29 mouse cellular contexts compared by ENCODE assay signal in the genomic region with DNA sequence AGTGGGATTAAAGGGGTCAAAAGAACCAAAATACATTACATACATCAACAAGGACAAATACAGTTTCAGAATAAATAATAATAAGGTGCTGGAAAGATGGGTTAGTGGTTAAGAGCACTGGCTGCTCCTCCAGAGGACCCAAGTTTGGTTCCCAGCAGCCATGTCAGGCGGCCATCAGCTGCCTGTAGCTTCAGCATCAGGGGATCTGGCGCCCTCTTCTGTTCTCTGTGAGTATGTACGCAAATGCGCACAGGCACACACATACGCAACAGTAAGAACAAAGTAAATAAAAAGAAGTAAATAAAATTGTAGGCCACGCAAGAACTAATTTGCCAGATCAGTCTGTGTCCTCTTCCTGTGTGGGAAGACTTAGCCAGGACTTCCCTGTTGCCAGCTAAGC. TPM values are rescaled to one million over a fixed set of nuclear protein-coding genes. Genes with fewer than 3 reads are reported as not detected.
A peak's percentile ranks its signal among the peaks of the same experiment; 100 is the strongest.
DNase-seq lines count a peak whose midpoint lies in the region; ATAC-seq and TF ChIP-seq lines count a peak whose summit lies in the region.
"Had no signal": no experiment of that assay in that cellular context is flagged by ENCODE, and none has a peak within 500 bp of the region (broad histone marks: within the 10 kb centered on the region; RNA-seq: fewer than 3 reads in every experiment).

No protein-coding gene starts in this region.

- DNase-seq in hindbrain, postnatal 0 days (ENCODE audit: low spot score), result no peak
- no peak for DNase-seq in hindbrain, embryonic 14.5 days (ENCODE audit: low spot score)
- no peak for DNase-seq in testis, postnatal 14 days (ENCODE audit: low spot score)
- peak; percentile 11 for DNase-seq in c-Kit-positive CD71-positive TER-119-positive erythroid progenitor cells, embryonic 14.5 days (ENCODE audit: low spot score)
- DNase-seq in cerebellum, adult 18-20 months, result no peak
- no peak for DNase-seq in natural killer cell, adult 2 months (ENCODE audit: low spot score in 2 of 2)
- DNase-seq in cerebellum, postnatal 14 days, result no peak
- DNase-seq: adrenal gland, postnatal 25 days; cerebellum, adult 9-10 months; gastrocnemius, postnatal 10 days; heart, adult 18-20 months; heart, postnatal 4 days; kidney, adult 8-10 months; kidney, postnatal 25 days; left cerebral cortex, postnatal 4 days; liver, embryonic 13.5 days; lung, postnatal 10 days; right cerebral cortex, postnatal 4 days; thymus, postnatal 36 days had no signal

- no peak overlapping the region for H3K4me2 ChIP-seq in hindbrain, postnatal 0 days (ENCODE audit: low read depth, low read length)
- H3K4me2 ChIP-seq in hindbrain, embryonic 14.5 days (replicated peaks), result no peak overlapping the region
- H3K4me2 ChIP-seq: embryonic facial prominence, embryonic 12.5 days; liver, embryonic 13.5 days; midbrain, embryonic 15.5 days had no signal

- peak; percentile 19 for TF ChIP-seq CTCF in hindbrain, postnatal 0 days (IDR thresholded peaks at IDR 0.05; ENCODE audit: low read depth)
- TF ChIP-seq CTCF in testis, adult 2 months (IDR thresholded peaks at IDR 0.05; ENCODE audit: control insufficient read depth, insufficient read depth, insufficient replicate concordance, low read depth, low read length), result peak; percentile 57; the same call in 1 of the 2 replicates

- no peak overlapping the region for H3K27ac ChIP-seq in hindbrain, postnatal 0 days
- no peak overlapping the region for H3K27ac ChIP-seq in hindbrain, embryonic 14.5 days
- H3K27ac ChIP-seq in testis, adult 2 months (ENCODE audit: control insufficient read depth, insufficient read depth, low read depth, low read length), result no peak overlapping the region
- H3K27ac ChIP-seq: embryonic facial prominence, embryonic 12.5 days; left cerebral cortex, adult 2 months; liver, embryonic 13.5 days; midbrain, embryonic 15.5 days had no signal

- 97% methylated on average over 6 of the region's 6 CpGs for WGBS in hindbrain, postnatal 0 days
- WGBS in hindbrain, embryonic 14.5 days, result 93% methylated on average over 6 of the region's 6 CpGs

- no peak overlapping the region for H3K4me3 ChIP-seq in hindbrain, postnatal 0 days (ENCODE audit: low read length)
- no peak overlapping the region for H3K4me3 ChIP-seq in hindbrain, embryonic 14.5 days (replicated peaks; ENCODE audit: low read length)
- H3K4me3 ChIP-seq in testis, adult 2 months (ENCODE audit: control insufficient read depth, low read depth, low read length), result no peak overlapping the region
- H3K4me3 ChIP-seq: embryonic facial prominence, embryonic 12.5 days; left cerebral cortex, adult 2 months; liver, embryonic 13.5 days; megakaryocyte, embryonic 14.5 days; midbrain, embryonic 15.5 days had no signal

- no peak for TF ChIP-seq POLR2A in testis, adult 2 months (IDR thresholded peaks at IDR 0.05; ENCODE audit: control insufficient read depth, low read depth, low read length)

- H3K9me3 ChIP-seq in hindbrain, postnatal 0 days (ENCODE audit: low read length), result no peaks in the 10 kb centered on the region
- H3K9me3 ChIP-seq in hindbrain, embryonic 14.5 days (ENCODE audit: control insufficient read depth, low read length), result no peaks in the 10 kb centered on the region
- H3K9me3 ChIP-seq: embryonic facial prominence, embryonic 12.5 days; liver, embryonic 13.5 days; midbrain, embryonic 15.5 days had no signal

- H3K4me1 ChIP-seq in hindbrain, postnatal 0 days (ENCODE audit: insufficient read depth, low read length), result no peaks in the 10 kb centered on the region
- no peaks in the 10 kb centered on the region for H3K4me1 ChIP-seq in hindbrain, embryonic 14.5 days (replicated peaks; ENCODE audit: control insufficient read depth, insufficient read depth, low read length)
- no peaks in the 10 kb centered on the region for H3K4me1 ChIP-seq in testis, adult 2 months (ENCODE audit: control insufficient read depth, insufficient read depth, low read length)
- H3K4me1 ChIP-seq: embryonic facial prominence, embryonic 12.5 days; liver, embryonic 13.5 days; megakaryocyte, embryonic 14.5 days; midbrain, embryonic 15.5 days had no signal

- H3K9ac ChIP-seq in hindbrain, postnatal 0 days (replicated peaks; ENCODE audit: low read length), result no peak overlapping the region
- H3K9ac ChIP-seq in hindbrain, embryonic 14.5 days, result no peak overlapping the region
- H3K9ac ChIP-seq: embryonic facial prominence, embryonic 12.5 days; liver, embryonic 13.5 days; midbrain, embryonic 15.5 days had no signal

- H3K27me3 ChIP-seq in hindbrain, postnatal 0 days (ENCODE audit: insufficient read depth, low read length), result no peaks in the 10 kb centered on the region
- no peaks in the 10 kb centered on the region for H3K27me3 ChIP-seq in hindbrain, embryonic 14.5 days (ENCODE audit: control insufficient read depth, insufficient read depth, low read length)
- no peaks in the 10 kb centered on the region for H3K27me3 ChIP-seq in testis, adult 2 months (ENCODE audit: control insufficient read depth, insufficient read depth, low read length)
- H3K27me3 ChIP-seq: embryonic facial prominence, embryonic 12.5 days; liver, embryonic 13.5 days; midbrain, embryonic 15.5 days had no signal

- H3K36me3 ChIP-seq in hindbrain, postnatal 0 days (ENCODE audit: insufficient read depth, low read length), result no peaks in the 10 kb centered on the region
- no peaks in the 10 kb centered on the region for H3K36me3 ChIP-seq in hindbrain, embryonic 14.5 days (replicated peaks; ENCODE audit: control insufficient read depth, insufficient read depth)
- H3K36me3 ChIP-seq in testis, adult 2 months (ENCODE audit: control insufficient read depth, insufficient read depth, low read length), result no peaks in the 10 kb centered on the region
- H3K36me3 ChIP-seq: embryonic facial prominence, embryonic 12.5 days; liver, embryonic 13.5 days; midbrain, embryonic 15.5 days had no signal

- ATAC-seq in hindbrain, postnatal 0 days, result no peak
- ATAC-seq in hindbrain, embryonic 14.5 days (ENCODE audit: low FRiP score), result no peak
- ATAC-seq: forebrain, embryonic 14.5 days; hindbrain, embryonic 16.5 days; midbrain, embryonic 15.5 days; Patski had no signal

RNA-seq across cellular contexts. Expression of a gene that starts 18.7 kb away (rescaled TPM):
- total RNA-seq in hindbrain, postnatal 0 days (2014; rRNA removed), result 0.21 TPM in 1 of 2 replicates, not detected in the other
- 0.06 TPM in 1 of 2 replicates, not detected in the other for polyA plus RNA-seq in hindbrain, postnatal 0 days (2015; fragmentation: Nextera tagmentation; extraction: Ambion mirVana)
- polyA plus RNA-seq in hindbrain, embryonic 14.5 days (2014; fragmentation: Nextera tagmentation; extraction: Ambion mirVana), result not detected in 2 replicates
- polyA plus RNA-seq in testis, adult 2 months (2012; rRNA removed), result 0.06 TPM in 1 of 2 replicates, not detected in the other
- total RNA-seq: adrenal gland, postnatal 25 days; gastrocnemius, postnatal 10 days; heart, adult 18-20 months; heart, postnatal 4 days; left cerebral cortex, adult 2 months; left cerebral cortex, postnatal 4 days; neutrophil, adult 5-6 weeks had no signal
- polyA plus RNA-seq: forebrain, embryonic 14.5 days; heart, embryonic 14.5 days; liver, embryonic 13.5 days; Patski had no signal
